Mouse (Mus musculus) MEL (cell line): ENCODE results near the gene Slc12a8. TPM values are rescaled to one million over a fixed set of nuclear protein-coding genes. Genes with fewer than 3 reads are reported as not detected.

Experiments used
- DNase-seq: peaks from one replicate; pipeline ENCODE4 v3.0.0; 2011; ENCODE audit warnings: low read depth, low spot score
- H3K27ac ChIP-seq: 2 replicates; pipeline ENCODE4 v1.5.1; 2012; ENCODE audit warnings: low read depth, mild to moderate bottlenecking, control low read depth, low read length, moderate library complexity; ENCODE audit not compliant: control insufficient read depth
- H3K27me3 ChIP-seq, 2 experiments: fragments of 150-350 bp in 1 of 2; sonication (generic) in 1 of 2; 2 replicates each; pipeline ENCODE4 v1.6.1; 2012; ENCODE audit warnings: low read length in 2 of 2, mild to moderate bottlenecking in 2 of 2, improper control_type of control experiment in 1 of 2, moderate library complexity in 1 of 2; ENCODE audit not compliant: insufficient read depth in 2 of 2, control insufficient read depth in 1 of 2
- H3K36me3 ChIP-seq, 2 experiments: 2 replicates each; pipeline ENCODE4 v1.6.1; 2012 to 2014; ENCODE audit warnings: low read length in 2 of 2, improper control_type of control experiment in 1 of 2, inconsistent platforms in 1 of 2, mild to moderate bottlenecking in 1 of 2; ENCODE audit not compliant: insufficient read depth in 2 of 2, control insufficient read depth in 1 of 2
- H3K4me1 ChIP-seq, 2 experiments: fragments of 150-350 bp in 1 of 2; sonication (generic) in 1 of 2; 2 replicates each; pipeline ENCODE4 v1.6.1; 2012; ENCODE audit warnings: low read length in 2 of 2, improper control_type of control experiment in 1 of 2, mild to moderate bottlenecking in 1 of 2; ENCODE audit not compliant: insufficient read depth in 2 of 2, control insufficient read depth in 1 of 2
- H3K4me3 ChIP-seq, 2 experiments: fragments of 150-350 bp in 1 of 2; sonication (generic) in 1 of 2; 2 replicates each; pipeline ENCODE4 v1.5.1; 2012; ENCODE audit warnings: low read depth in 2 of 2, low read length in 2 of 2, mild to moderate bottlenecking in 2 of 2, moderate library complexity in 2 of 2, control low read depth in 1 of 2, improper control_type of control experiment in 1 of 2; ENCODE audit not compliant: control insufficient read depth in 1 of 2, insufficient read depth in 1 of 2
- H3K79me2 ChIP-seq: 2 replicates; pipeline ENCODE4 v1.6.1; 2012; ENCODE audit warnings: mild to moderate bottlenecking, low read length, moderate library complexity; ENCODE audit not compliant: control insufficient read depth, poor library complexity, insufficient read depth
- H3K9ac ChIP-seq: 2 replicates; pipeline ENCODE4 v1.6.1; 2012; ENCODE audit warnings: low read depth, mild to moderate bottlenecking, control low read depth, low read length, moderate library complexity; ENCODE audit not compliant: control insufficient read depth, poor library complexity, severe bottlenecking
- H3K9me3 ChIP-seq: fragments of 150-350 bp; sonication (generic); replicated peaks from 2 replicates; pipeline ENCODE4 v1.6.1; 2012; ENCODE audit warnings: mild to moderate bottlenecking, low read length, improper control_type of control experiment, moderate library complexity; ENCODE audit not compliant: insufficient read depth
- CTCF ChIP-seq, 3 experiments: IDR thresholded peaks in 2 of 3; conservative IDR thresholded peaks in 1 of 3; 2 replicates each; pipeline ENCODE4 v1.5.1; 2011 to 2012; ENCODE audit warnings: low read length in 3 of 3, low read depth in 2 of 3, mild to moderate bottlenecking in 2 of 3, improper control_type of control experiment in 1 of 3, inconsistent platforms in 1 of 3, mixed read lengths in 1 of 3, moderate library complexity in 1 of 3; ENCODE audit not compliant: control insufficient read depth in 1 of 3, insufficient read depth in 1 of 3, poor library complexity in 1 of 3, severe bottlenecking in 1 of 3
- E2F4 ChIP-seq: IDR thresholded peaks from 2 replicates; pipeline ENCODE4 v1.6.1; 2011; ENCODE audit warnings: low read depth, low read length, improper control_type of control experiment, borderline replicate concordance
- ETS1 ChIP-seq: IDR thresholded peaks from 2 replicates; pipeline ENCODE4 v1.6.1; 2012; ENCODE audit warnings: low read depth, mild to moderate bottlenecking, inconsistent platforms, low read length, improper control_type of control experiment, moderate library complexity
- HCFC1 ChIP-seq: IDR thresholded peaks from 2 replicates; pipeline ENCODE4 v1.6.1; 2012; ENCODE audit warnings: low read depth, mild to moderate bottlenecking, inconsistent platforms, low read length, improper control_type of control experiment, moderate library complexity
- JUND ChIP-seq: IDR thresholded peaks from 2 replicates; pipeline ENCODE4 v1.6.1; 2011; ENCODE audit warnings: low read depth, mild to moderate bottlenecking, improper control_type of control experiment, low read length
- KAT2A ChIP-seq: conservative IDR thresholded peaks from 2 replicates; pipeline ENCODE4 v1.6.1; 2012; ENCODE audit warnings: low read depth, low read length, improper control_type of control experiment, inconsistent platforms
- MAFK ChIP-seq: IDR thresholded peaks from 2 replicates; pipeline ENCODE4 v1.6.1; 2011; ENCODE audit warnings: low read depth, mild to moderate bottlenecking, low read length, improper control_type of control experiment, borderline replicate concordance
- MXI1 ChIP-seq: IDR thresholded peaks from 2 replicates; pipeline ENCODE4 v1.6.1; 2011; ENCODE audit warnings: mild to moderate bottlenecking, low read depth, low read length, improper control_type of control experiment
- MYB ChIP-seq: IDR thresholded peaks from 2 replicates; pipeline ENCODE4 v1.6.1; 2011; ENCODE audit warnings: mild to moderate bottlenecking, low read depth, low read length, improper control_type of control experiment
- MYC ChIP-seq: IDR thresholded peaks from 2 replicates; pipeline ENCODE4 v1.6.1; 2011; ENCODE audit warnings: low read depth, mild to moderate bottlenecking, low read length, improper control_type of control experiment, moderate library complexity
- POLR2AphosphoS5 ChIP-seq: IDR thresholded peaks from 2 replicates; pipeline ENCODE4 v1.6.1; 2012; ENCODE audit warnings: low read depth, borderline replicate concordance, mild to moderate bottlenecking, inconsistent platforms, low read length, moderate library complexity, mixed read lengths
- RAD21 ChIP-seq: IDR thresholded peaks from 2 replicates; pipeline ENCODE4 v1.6.1; 2011; ENCODE audit warnings: mild to moderate bottlenecking, low read depth, low read length, improper control_type of control experiment
- RCOR1 ChIP-seq: IDR thresholded peaks from 2 replicates; pipeline ENCODE4 v1.6.1; 2012; ENCODE audit warnings: low read depth, mild to moderate bottlenecking, inconsistent platforms, low read length, improper control_type of control experiment
- SMC3 ChIP-seq: IDR thresholded peaks from 2 replicates; pipeline ENCODE4 v1.6.1; 2011; ENCODE audit warnings: low read depth, low read length, improper control_type of control experiment
- TBP ChIP-seq: IDR thresholded peaks from 2 replicates; pipeline ENCODE4 v1.8.0; 2011; ENCODE audit warnings: low read depth, low read length, improper control_type of control experiment
- USF1 ChIP-seq: IDR thresholded peaks from 2 replicates; pipeline ENCODE4 v1.6.1; 2014; ENCODE audit warnings: low read depth, mild to moderate bottlenecking, inconsistent platforms, low read length, improper control_type of control experiment, moderate library complexity
- USF2 ChIP-seq, 2 experiments: IDR thresholded peaks; 2 replicates each; pipeline ENCODE4 v1.6.1; 2011 to 2012; ENCODE audit warnings: improper control_type of control experiment in 2 of 2, low read length in 2 of 2, borderline replicate concordance in 1 of 2, inconsistent platforms in 1 of 2, low read depth in 1 of 2, mild to moderate bottlenecking in 1 of 2; ENCODE audit not compliant: insufficient read depth in 1 of 2
- ZC3H11A ChIP-seq: IDR thresholded peaks from 2 replicates; pipeline ENCODE4 v1.6.1; 2012; ENCODE audit warnings: low read depth, mild to moderate bottlenecking, inconsistent platforms, low read length, improper control_type of control experiment
- ZMIZ1 ChIP-seq: IDR thresholded peaks from 2 replicates; pipeline ENCODE4 v1.6.1; 2012; ENCODE audit warnings: low read depth, mild to moderate bottlenecking, inconsistent platforms, low read length, improper control_type of control experiment, moderate library complexity
- ZNF384 ChIP-seq: IDR thresholded peaks from 2 replicates; pipeline ENCODE4 v1.6.1; 2012; ENCODE audit warnings: low read depth, mild to moderate bottlenecking, inconsistent platforms, low read length, improper control_type of control experiment
- polyA plus RNA-seq, 2 experiments: library from polyadenylated mRNA; stranded (reverse) in 1 of 2; unstranded in 1 of 2; fragments of >175 nt in 1 of 2; fragments of >200 nt in 1 of 2; gene quantifications; 2 replicates each; pipeline versions ENCODE4 v1.2.1 to v1.2.4; 2012; ENCODE audit warnings: low replicate concordance in 2 of 2, low read depth in 1 of 2; ENCODE audit not compliant: insufficient read length in 2 of 2, insufficient read depth in 1 of 2, missing spikeins in 1 of 2
- total RNA-seq: library from RNA; depleted of rRNA; stranded (reverse); fragments of 300-350 nt; gene quantifications from 2 replicates; pipeline ENCODE4 v1.2.3, GENCODE M21; 2012

The Slc12a8 gene
- total and polyA plus RNA-seq, 3 experiments, result 0.29 TPM; not detected in 2

GRCm38 (mm10) chr16:33558121-33558520 is 41.0 kb downstream of the Slc12a8 start:
- H3K36me3 ChIP-seq, result no peaks in the 10 kb centered on the region
- TF ChIP-seq MAFK, result no peak
- TF ChIP-seq USF2 (IDR thresholded peaks at IDR 0.05; ENCODE audit: borderline replicate concordance in 1 of 2, insufficient read depth in 1 of 2, low read depth in 1 of 2, low read length in 2 of 2), result no peak
- no peak for TF ChIP-seq RCOR1
- TF ChIP-seq TBP, result no peak
- no peak for TF ChIP-seq E2F4
- TF ChIP-seq ZMIZ1, result no peak
- TF ChIP-seq POLR2AphosphoS5, result no peak
- no peak for TF ChIP-seq ETS1
- no peak for TF ChIP-seq CTCF (IDR thresholded peaks at IDR 0.05 in 2 of 3, conservative IDR thresholded peaks at IDR 0.05 in 1 of 3; ENCODE audit: control insufficient read depth in 1 of 3, insufficient read depth in 1 of 3, low read depth in 2 of 3, low read length in 3 of 3, poor library complexity in 1 of 3, severe bottlenecking in 1 of 3)
- TF ChIP-seq KAT2A, result no peak
- no peak for TF ChIP-seq ZC3H11A
- no peak for TF ChIP-seq RAD21
- TF ChIP-seq MYB, result no peak
- no peak for TF ChIP-seq MYC
- TF ChIP-seq ZNF384, result no peak
- no peak for TF ChIP-seq SMC3
- TF ChIP-seq JUND, result no peak
- TF ChIP-seq HCFC1, result no peak
- TF ChIP-seq USF1, result no peak
- peaks cover 18 to 24% of the 10 kb centered on the region in 2 experiments for H3K27me3 ChIP-seq
- H3K4me1 ChIP-seq, result no peaks in the 10 kb centered on the region
- DNase-seq, result no peak
- H3K4me3 ChIP-seq, result no peak overlapping the region
- no peak overlapping the region for H3K9ac ChIP-seq
- no peaks in the 10 kb centered on the region for H3K79me2 ChIP-seq
- H3K9me3 ChIP-seq, result no peaks in the 10 kb centered on the region
- no peak overlapping the region for H3K27ac ChIP-seq

GRCm38 (mm10) chr16:33560281-33560680 is 43.2 kb downstream of the Slc12a8 start:
- Histone ChIP-seq H3K79me2 (no peaks in the 10 kb centered on the region), H3K9ac (no peak overlapping the region), H3K27me3 (peaks cover 16 to 21% of the 10 kb centered on the region in 2 experiments), H3K4me1 (no peaks in the 10 kb centered on the region), H3K27ac (no peak overlapping the region), H3K4me3 (no peak overlapping the region), H3K9me3 (no peaks in the 10 kb centered on the region), H3K36me3 (no peaks in the 10 kb centered on the region)
- DNase-seq, result peak; percentile 57
- no peak for TF ChIP-seq MXI1
- TF ChIP-seq RAD21, result peak; percentile 59
- TF ChIP-seq SMC3, result peak; percentile 62
- peak; percentile 22; the same call in 1 of the 2 replicates for TF ChIP-seq ZC3H11A
- peak; percentile 41 to 74 (median 49) for TF ChIP-seq CTCF (IDR thresholded peaks at IDR 0.05 in 2 of 3, conservative IDR thresholded peaks at IDR 0.05 in 1 of 3; ENCODE audit: control insufficient read depth in 1 of 3, insufficient read depth in 1 of 3, low read depth in 2 of 3, low read length in 3 of 3, poor library complexity in 1 of 3, severe bottlenecking in 1 of 3)
